8 mouse cellular contexts compared by ENCODE assay signal in the genomic region with DNA sequence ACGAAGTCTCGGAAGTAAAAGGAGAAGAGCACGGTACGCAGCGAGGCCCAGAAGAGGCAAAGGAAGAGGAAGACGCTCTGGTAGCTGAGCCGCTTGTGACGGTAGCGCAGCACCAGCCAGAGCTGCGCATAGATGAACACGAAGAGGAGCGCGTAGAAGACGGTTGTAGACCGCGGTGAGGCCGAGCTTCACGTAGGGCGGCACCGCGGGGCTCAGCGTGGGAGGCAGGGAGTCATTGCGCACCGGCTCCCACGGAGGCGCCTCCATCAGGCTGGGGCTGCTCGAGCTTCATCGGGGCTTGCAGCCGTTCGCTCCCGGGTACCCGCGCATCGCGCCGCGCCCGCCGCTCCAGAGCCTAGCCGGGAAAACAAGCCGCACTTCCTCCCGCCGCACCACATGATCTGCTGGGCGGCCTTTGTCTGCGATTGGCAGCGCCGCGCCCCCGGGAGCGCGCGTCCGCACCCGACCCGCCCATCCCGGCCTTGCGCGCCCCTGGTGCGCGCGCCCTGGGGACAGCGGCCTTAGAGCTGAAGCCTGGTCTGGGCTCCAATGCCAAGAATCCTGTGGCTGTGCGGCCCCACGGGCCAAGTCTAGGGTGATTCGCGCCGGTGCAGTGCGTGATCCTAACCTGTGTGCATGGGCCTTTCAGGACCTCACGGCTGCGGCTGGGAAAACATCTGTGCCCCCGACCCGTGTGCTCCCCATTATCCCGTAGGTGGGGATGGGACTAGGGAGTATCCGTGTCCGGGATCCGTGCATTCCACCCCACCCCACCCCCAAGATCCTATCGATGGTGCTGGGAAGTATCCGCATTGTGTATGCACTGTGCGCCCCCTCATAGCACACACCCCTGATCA.
DNase-seq lines count a peak whose midpoint lies in the region; ATAC-seq and TF ChIP-seq lines count a peak whose summit lies in the region.
"Not testable (repeated sequence)": the region's sequence is repeated elsewhere in the genome, so short reads cannot be mapped to it uniquely, and the experiment has no call there.

No protein-coding gene starts in this region.

- H3K36me3 ChIP-seq in hindbrain, embryonic 13.5 days; lung, postnatal 0 days (ENCODE audit: insufficient read depth, low read length): not testable (repeated sequence)

- H3K9me3 ChIP-seq in hindbrain, embryonic 13.5 days; lung, postnatal 0 days (ENCODE audit: low read length): not testable (repeated sequence)

- not testable (repeated sequence) for TF ChIP-seq EP300 in lung, postnatal 0 days (IDR thresholded peaks at IDR 0.05)

- peak overlapping the region; percentile 71 for H3K9ac ChIP-seq in hindbrain, embryonic 13.5 days
- H3K9ac ChIP-seq in lung, postnatal 0 days (replicated peaks; ENCODE audit: low read depth): not testable (repeated sequence)

- H3K4me1 ChIP-seq in hindbrain, embryonic 13.5 days (replicated peaks); lung, postnatal 0 days (ENCODE audit: insufficient read depth, low read depth, low read length): not testable (repeated sequence)

- H3K27ac ChIP-seq in hindbrain, embryonic 13.5 days: peak overlapping the region; percentile 86
- not testable (repeated sequence) for H3K27ac ChIP-seq in lung, postnatal 0 days (ENCODE audit: low read length)

- peak overlapping the region; percentile 43 for H3K4me3 ChIP-seq in hindbrain, embryonic 13.5 days
- H3K4me3 ChIP-seq in lung, postnatal 0 days (ENCODE audit: low read depth, low read length): peak overlapping the region; percentile 31

- ATAC-seq in hindbrain, embryonic 13.5 days (ENCODE audit: low FRiP score): peak; percentile 92
- peak; percentile 92 for ATAC-seq in lung, postnatal 0 days

- not testable (repeated sequence) for TF ChIP-seq CTCF in lung, postnatal 0 days (IDR thresholded peaks at IDR 0.05)

- not testable (repeated sequence) for H3K27me3 ChIP-seq in hindbrain, embryonic 13.5 days; lung, postnatal 0 days (replicated peaks; ENCODE audit: insufficient read depth, low read length)

- peak overlapping the region; percentile 48 for H3K4me2 ChIP-seq in hindbrain, embryonic 13.5 days
- peak overlapping the region; percentile 48 for H3K4me2 ChIP-seq in lung, postnatal 0 days (replicated peaks; ENCODE audit: low read depth, low read length)

- peak; percentile 68 for DNase-seq in NIH3T3 (ENCODE audit: low read depth)
- DNase-seq in cerebellum, postnatal 25 days: peak; percentile 70 to 81
- DNase-seq in frontal cortex, postnatal 25 days (ENCODE audit: low spot score in 2 of 2): peak; percentile 40 to 53
- peak; percentile 50 to 54 for DNase-seq in layer of hippocampus, postnatal 25 days (ENCODE audit: extremely low spot score in 1 of 2, low spot score in 1 of 2)
- DNase-seq in lung, postnatal 0 days (ENCODE audit: low spot score): peak; percentile 31
- peak; percentile 42 for DNase-seq in ovary, postnatal 10 days (ENCODE audit: low spot score)
- peak; percentile 60 for DNase-seq in thymus, postnatal 14 days

- WGBS in hindbrain, embryonic 13.5 days: under 1% methylated on average over 51 of the region's 79 CpGs
- WGBS in lung, postnatal 0 days: 0% methylated on average over 18 of the region's 79 CpGs
